ENCODE assay signal across 16 mouse cellular contexts in genomic region chr15:78248410-78248809, GRCm38 (mm10). TPM values are rescaled to one million over a fixed set of nuclear protein-coding genes. Genes with fewer than 3 reads are reported as not detected.
DNase-seq lines count a peak whose midpoint lies in the region; ATAC-seq and TF ChIP-seq lines count a peak whose summit lies in the region.
"Had no signal": no experiment of that assay in that cellular context is flagged by ENCODE, and none has a peak within 500 bp of the region (broad histone marks: within the 10 kb centered on the region; RNA-seq: fewer than 3 reads in every experiment).

No protein-coding gene starts in this region.

- no peak overlapping the region for H3K4me3 ChIP-seq in liver, postnatal 0 days (ENCODE audit: low read depth, low read length)
- H3K4me3 ChIP-seq: hindbrain, embryonic 15.5 days had no signal

- H3K36me3 ChIP-seq in liver, postnatal 0 days (replicated peaks; ENCODE audit: insufficient read depth, low read length) = no peaks in the 10 kb centered on the region
- H3K36me3 ChIP-seq: hindbrain, embryonic 15.5 days had no signal

- peak overlapping the region; percentile 76 for H3K27ac ChIP-seq in liver, postnatal 0 days (ENCODE audit: low read depth)
- H3K27ac ChIP-seq: hindbrain, embryonic 15.5 days had no signal

- TF ChIP-seq CTCF in liver, postnatal 0 days (IDR thresholded peaks at IDR 0.05; ENCODE audit: low read depth) = 0 out of 2 replicates have a peak, but pooled peaks have one; percentile 5

- no peaks in the 10 kb centered on the region for H3K27me3 ChIP-seq in liver, postnatal 0 days (ENCODE audit: insufficient read depth, low read length)
- H3K27me3 ChIP-seq: hindbrain, embryonic 15.5 days had no signal

- peak overlapping the region; percentile 59 for H3K4me2 ChIP-seq in liver, postnatal 0 days (ENCODE audit: low read depth, low read length)
- H3K4me2 ChIP-seq: heart, embryonic 11.5 days; hindbrain, embryonic 15.5 days had no signal

- no peak for TF ChIP-seq EP300 in liver, postnatal 0 days (IDR thresholded peaks at IDR 0.05; ENCODE audit: low read depth)

- H3K9ac ChIP-seq in liver, postnatal 0 days (replicated peaks) = no peak overlapping the region
- H3K9ac ChIP-seq: hindbrain, embryonic 15.5 days had no signal

- no peaks in the 10 kb centered on the region for H3K9me3 ChIP-seq in liver, postnatal 0 days (ENCODE audit: low read length)
- H3K9me3 ChIP-seq: hindbrain, embryonic 15.5 days had no signal

- ATAC-seq in liver, postnatal 0 days = peak; percentile 14; the same call in 1 of the 2 replicates
- ATAC-seq: Patski had no signal

- 23% methylated on average over 3 of the region's 3 CpGs for WGBS in liver, postnatal 0 days (ENCODE audit: insufficient replicate concordance)

- H3K4me1 ChIP-seq in liver, postnatal 0 days (ENCODE audit: insufficient read depth) = peaks cover 8% of the 10 kb centered on the region; the same call in 1 of the 2 replicates
- H3K4me1 ChIP-seq: hindbrain, embryonic 15.5 days had no signal

- peak; percentile 34 for DNase-seq in layer of hippocampus, adult 9-11 months
- no peak for DNase-seq in layer of hippocampus, adult 11-12 months (ENCODE audit: low spot score)
- DNase-seq in liver, postnatal 0 days = peak; percentile 49
- peak; percentile 55 to 64 for DNase-seq in monocyte, adult 2 months (ENCODE audit: low read depth in 1 of 2, low spot score in 2 of 2)
- DNase-seq in thymus, postnatal 36 days = peak; percentile 24 to 35
- no peak for DNase-seq in urinary bladder, adult 18-20 months (ENCODE audit: low spot score in 2 of 2)
- no peak for DNase-seq in kidney, adult 11 months
- DNase-seq in heart, adult 8-10 months (ENCODE audit: low spot score) = no peak
- DNase-seq: adrenal gland, postnatal 36 days; cerebellum, postnatal 25 days; kidney, postnatal 14 days had no signal

RNA-seq across cellular contexts. Expression of gene Ncf4, which starts 3.8 kb away (rescaled TPM):
- 55.5 and 56.7 TPM in 2 replicates for polyA plus RNA-seq in liver, postnatal 0 days (2015; fragmentation: Nextera tagmentation; extraction: Ambion mirVana)
- total RNA-seq in heart, adult 8-10 months (2022) = 1 to 10 TPM; 1.2 to 4.5 (median 1.6) TPM

RNA-seq across cellular contexts. Expression of gene Pvalb, which starts 42.2 kb away (rescaled TPM):
- polyA plus RNA-seq in liver, postnatal 0 days (2015; fragmentation: Nextera tagmentation; extraction: Ambion mirVana) = 2.4 TPM in 1 of 2 replicates, not detected in the other
- total RNA-seq in heart, adult 8-10 months (2022) = 1 to 10 TPM; 3.6 to 5.9 (median 4.5) TPM
- total RNA-seq: adrenal gland, postnatal 36 days had no signal
- polyA plus RNA-seq: liver, adult 2 months; Patski; small intestine, adult 2 months had no signal

RNA-seq across cellular contexts. Expression of gene Csf2rb2, which starts 57.1 kb away (rescaled TPM):
- 2.2 and 2.6 TPM in 2 replicates for polyA plus RNA-seq in liver, postnatal 0 days (2015; fragmentation: Nextera tagmentation; extraction: Ambion mirVana)
- 1 to 10 TPM in 1 of 4 experiments, under 1 TPM in 3; 0.30 to 1.5 (median 0.69) TPM for total RNA-seq in heart, adult 8-10 months (2022)

Comparison
In these comparisons a context has a peak if more than half of its experiments do, and no peak if none do; other contexts are left out.
1. DNase-seq: peak in layer of hippocampus, adult 9-11 months (single experiment), liver, postnatal 0 days (single experiment), monocyte, adult 2 months (2 of 2) and thymus, postnatal 36 days (2 of 2); none in layer of hippocampus, adult 11-12 months (single experiment), urinary bladder, adult 18-20 months (0 of 2), kidney, adult 11 months (single experiment) and heart, adult 8-10 months (single experiment).